Mouse (Mus musculus) CD4-positive, CD25-positive, alpha-beta regulatory T cell (primary cell): ENCODE results near the gene Nsd2. TPM values are rescaled to one million over a fixed set of nuclear protein-coding genes. Genes with fewer than 3 reads are reported as not detected.

ENCODE experiments used
- polyA plus RNA-seq: library from polyadenylated mRNA; unstranded; fragments of 100-300 nt; shearing (Covaris generic); gene quantifications from one replicate; pipeline ENCODE4 v1.2.1, GENCODE M21; 2017

The Nsd2 gene
- polyA plus RNA-seq = 22.4 TPM

DNA sequence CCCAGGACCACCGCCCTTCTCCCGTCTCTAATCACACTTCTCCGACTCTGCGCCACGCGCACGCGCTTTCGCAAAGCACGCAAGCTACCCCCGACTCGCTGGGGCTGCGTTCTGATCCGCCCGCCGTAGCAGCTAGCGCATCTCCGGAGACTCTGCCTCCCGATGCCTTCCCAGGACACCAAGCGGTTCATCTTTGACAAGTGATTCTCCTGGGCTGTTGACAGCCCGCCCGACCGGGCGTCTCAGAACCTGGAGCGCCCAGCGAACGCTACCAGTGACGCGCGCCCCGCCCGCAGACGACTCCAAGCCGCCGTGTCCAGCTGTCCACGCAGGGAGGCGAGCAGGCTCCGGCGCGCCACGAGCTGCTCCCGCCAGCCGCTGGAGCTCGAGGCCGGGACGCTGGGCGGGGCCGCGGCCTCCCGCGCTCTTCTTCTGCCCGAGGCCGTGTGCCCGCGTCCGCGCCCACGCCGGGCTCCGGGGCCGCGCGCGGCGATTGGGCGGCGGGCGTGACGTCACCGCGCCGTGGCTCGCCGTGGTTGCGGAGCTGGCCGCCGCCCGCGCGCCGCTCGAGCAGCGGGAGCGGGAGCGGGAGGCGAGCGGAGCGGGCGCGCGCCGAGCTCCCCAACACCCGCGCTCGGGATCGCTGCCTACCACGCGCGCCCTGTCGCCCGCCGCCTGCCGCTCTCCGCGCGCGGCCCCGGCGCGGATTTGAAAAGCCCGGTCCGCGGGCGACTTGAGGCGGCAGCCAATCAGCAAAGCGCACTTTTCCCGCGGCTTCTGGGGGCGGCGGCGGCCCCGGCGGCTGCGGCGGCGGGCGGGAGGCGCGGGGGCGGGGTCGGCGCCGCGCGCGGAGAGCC is at the start of gene Nsd2:
TSS of gene Nsd2 (plus strand) at position 850 of the 857 bp plus-strand sequence.

DNA sequence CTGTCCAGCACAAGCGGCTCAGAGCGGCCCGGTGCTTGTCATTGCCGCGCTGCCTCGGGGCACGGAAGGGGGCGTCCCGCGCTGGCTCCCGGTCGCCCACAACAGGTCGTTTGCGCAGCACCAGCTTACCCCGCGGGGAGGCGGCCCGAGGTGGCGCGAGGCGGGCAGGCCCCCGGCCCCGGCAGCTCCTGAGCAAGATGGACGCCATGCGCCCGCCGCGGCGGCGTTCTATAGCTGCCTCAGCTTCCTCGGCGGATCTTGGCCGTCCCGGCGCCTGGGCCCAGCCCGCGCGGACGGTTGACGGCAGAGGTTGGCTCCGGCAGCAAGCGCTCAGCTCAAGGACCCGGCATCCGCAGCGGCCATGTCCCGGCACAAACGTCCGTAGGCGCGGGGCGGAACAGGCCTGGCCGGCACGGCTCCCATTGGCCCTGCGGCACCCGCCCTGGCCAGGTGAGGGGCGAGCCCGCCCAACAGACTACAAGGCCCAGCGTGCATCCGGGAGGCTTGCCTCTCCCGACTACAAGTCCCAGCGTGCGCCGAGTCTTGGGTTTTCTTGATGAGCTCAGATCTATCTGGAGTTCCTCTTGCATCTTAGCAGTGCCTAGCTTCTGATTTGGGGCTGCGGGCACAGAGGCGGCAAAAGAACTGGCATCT is 38.1 kb upstream of the Nsd2 start, which contains the start of gene Letm1:
TSS of gene Letm1 (minus strand) at position 473 of the 654 bp plus-strand sequence.

GRCm38 (mm10) chr5:33936120-33936707 is 115.7 kb downstream of the Nsd2 start, which contains the start of gene Nelfa:
TSS of gene Nelfa (minus strand) at chr5:33936413.

Other genes starting within 250 kb of the Nsd2 start
- gene Fam53a, start 191.1 kb upstream of the Nsd2 start, polyA plus RNA-seq = 84.9 TPM
- 0.60 TPM for gene Gm9903, start 190.8 kb upstream of the Nsd2 start, polyA plus RNA-seq
- gene Slbp, start 168.2 kb upstream of the Nsd2 start, polyA plus RNA-seq = 131 TPM
- gene Tacc3, start 162.6 kb upstream of the Nsd2 start, polyA plus RNA-seq = 16.1 TPM
- gene Tmem129, start 162.3 kb upstream of the Nsd2 start, polyA plus RNA-seq = 34.5 TPM
- gene Fgfr3, start 99.1 kb upstream of the Nsd2 start, polyA plus RNA-seq = 0.26 TPM
- 127 TPM for gene Letm1, start 37.9 kb upstream of the Nsd2 start, polyA plus RNA-seq
- 49.0 TPM for gene Nelfa, start 115.7 kb downstream of the Nsd2 start, polyA plus RNA-seq
- 0.59 TPM for gene Gm1673, start 162.7 kb downstream of the Nsd2 start, polyA plus RNA-seq
- not detected for gene Nat8l, start 175.3 kb downstream of the Nsd2 start, polyA plus RNA-seq